Mouse (Mus musculus) spleen, adult 18-20 months (tissue): Measurements from ENCODE around the gene Syt3.

Experiments used
- DNase-seq, 2 experiments: peaks; one replicate each; pipeline ENCODE4 v3.0.0; 2022; ENCODE audit warnings: mixed read lengths in 2 of 2

The Syt3 gene

GRCm38 (mm10) chr7:44413307-44413706 is 29.4 kb downstream of the Syt3 start:
- no peak for DNase-seq

DNA sequence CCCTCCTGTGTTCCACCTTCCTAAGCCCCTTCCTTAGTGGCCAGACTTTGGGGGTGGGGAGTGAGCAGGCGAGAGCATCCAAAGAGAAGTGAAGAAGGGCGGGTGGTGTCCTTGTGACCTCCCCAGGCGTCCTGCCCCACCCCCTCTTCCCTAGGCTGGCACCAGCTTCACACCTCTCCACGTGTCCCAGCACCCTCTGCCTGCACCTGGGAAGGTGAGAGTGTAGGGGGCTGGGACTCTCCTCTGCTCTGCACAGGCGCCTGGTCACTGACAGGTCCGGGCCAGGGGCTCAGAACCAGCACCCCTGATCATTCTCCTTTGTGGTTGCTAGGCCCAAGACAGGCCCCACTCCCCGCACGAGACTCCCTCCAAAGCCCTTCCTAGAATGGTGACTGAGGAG is 43.8 kb downstream of the Syt3 start:
- DNase-seq, result no peak

DNA sequence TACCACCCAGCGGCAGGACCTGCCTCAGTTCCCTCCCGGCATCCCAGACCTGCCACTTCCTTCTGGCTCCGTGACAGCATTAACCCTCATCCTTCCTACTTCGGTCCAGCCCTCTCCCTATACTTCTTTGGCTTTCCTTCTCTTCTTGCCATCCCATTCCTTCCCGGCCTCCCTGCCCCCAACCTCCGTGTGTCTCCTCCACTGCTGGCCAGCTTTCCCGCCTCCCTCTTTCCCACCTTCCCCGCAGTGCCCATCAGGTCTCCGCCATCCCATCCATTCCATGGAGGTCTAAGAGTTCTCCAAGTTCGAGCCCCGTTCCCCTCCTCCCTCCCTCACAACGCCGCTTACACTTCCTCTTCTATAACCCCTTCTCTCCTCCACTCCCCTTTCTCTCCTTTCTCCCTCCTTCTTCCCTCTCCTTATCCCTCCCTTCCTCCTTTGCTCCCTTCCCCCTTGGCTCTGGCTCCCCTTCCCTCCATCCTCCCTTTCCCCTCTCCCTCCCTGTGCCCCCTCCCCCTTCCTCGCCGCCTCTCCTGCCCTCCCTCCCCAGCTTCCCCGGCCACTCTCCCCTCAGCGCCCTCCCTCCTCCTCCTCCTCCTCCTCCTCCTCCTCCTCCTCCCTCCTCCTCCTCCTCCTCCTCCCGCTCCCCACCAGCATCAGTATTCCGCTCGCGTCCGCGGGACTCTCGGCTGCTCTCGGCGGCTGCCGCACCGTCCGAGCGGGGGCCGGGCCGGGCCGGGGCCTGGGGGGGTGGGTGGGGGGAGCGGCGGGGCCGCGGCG is 44.5 kb downstream of the Syt3 start:
- no peak for DNase-seq

DNA sequence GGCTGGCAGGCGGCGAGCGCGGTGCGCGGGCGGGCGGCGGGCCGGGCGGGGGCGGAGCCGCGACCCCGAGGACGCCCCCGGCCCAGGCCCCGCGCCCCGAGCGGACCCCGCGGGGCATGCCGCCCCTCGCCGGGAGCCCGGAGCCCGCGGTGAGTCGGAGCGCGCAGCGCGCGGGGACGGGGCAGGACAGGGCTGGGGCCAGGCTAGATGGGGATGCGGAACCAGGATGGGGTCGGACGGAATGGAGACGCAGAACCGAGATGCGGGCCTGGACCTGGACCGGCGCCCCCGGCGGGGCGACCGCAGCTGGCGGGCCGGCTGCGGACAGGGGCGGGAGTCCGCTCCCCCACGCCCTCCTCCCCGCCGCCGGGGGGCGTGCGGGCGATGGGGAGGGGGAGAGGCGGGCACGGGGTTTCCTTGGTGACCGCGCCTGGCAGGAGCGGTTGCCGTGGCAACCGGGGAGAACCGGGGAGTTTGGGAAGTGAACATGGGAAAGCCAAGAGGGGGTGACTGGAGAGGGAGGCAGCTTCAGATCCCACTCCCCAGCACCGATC is 45.1 kb downstream of the Syt3 start, which contains the start of gene Lrrc4b:
Gene Lrrc4b (plus strand): TSS at position 51 of the 554 bp plus-strand sequence.
- no peak for DNase-seq

GRCm38 (mm10) chr7:44429534-44430488 is 45.9 kb downstream of the Syt3 start:
- no peak for DNase-seq

DNA sequence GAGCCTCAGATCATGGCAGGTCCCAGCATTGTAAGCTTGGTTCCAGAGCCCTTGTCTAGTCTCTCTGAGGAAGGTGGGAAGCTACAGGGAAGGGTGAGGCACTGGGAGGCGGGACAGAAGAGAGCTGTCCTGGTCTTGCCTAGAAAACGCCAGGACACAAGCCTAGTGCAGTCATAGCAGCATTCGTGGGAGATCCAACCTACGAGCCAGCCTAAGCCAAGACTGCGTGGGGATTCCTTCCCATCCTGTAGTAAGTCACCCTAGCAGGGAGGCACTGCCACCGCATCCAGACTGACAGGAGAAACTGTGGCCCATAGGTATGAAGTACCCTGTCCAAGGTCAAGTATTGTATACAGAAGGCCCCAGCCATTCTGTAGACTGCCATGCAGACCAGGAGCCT is 48.6 kb downstream of the Syt3 start:
- DNase-seq, result no peak

GRCm38 (mm10) chr7:44433371-44433770 is 49.5 kb downstream of the Syt3 start:
- no peak for DNase-seq

DNA sequence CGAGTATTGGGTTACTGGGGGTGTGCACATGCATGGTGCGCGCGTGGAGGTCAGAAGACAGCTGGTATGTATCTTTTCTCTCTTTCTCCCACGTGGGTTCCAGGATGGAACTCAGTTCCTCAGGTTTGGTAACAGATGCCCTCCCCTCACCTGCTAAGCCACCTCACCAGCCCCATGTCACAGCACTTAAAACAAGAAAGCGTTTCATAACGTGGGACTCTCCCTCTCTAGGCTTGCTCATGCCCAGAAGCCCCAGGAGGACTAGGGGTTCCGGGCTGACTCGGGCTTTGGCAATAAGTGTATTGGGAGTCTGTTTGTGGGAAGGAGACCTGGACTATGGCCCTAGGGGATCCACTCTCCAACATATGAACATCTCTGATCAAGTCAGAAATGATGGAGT is 50.2 kb downstream of the Syt3 start:
- DNase-seq, result no peak

GRCm38 (mm10) chr7:44435796-44436195 is 51.9 kb downstream of the Syt3 start:
- DNase-seq, result no peak

- DNase-seq, result no peak
Measured at GRCm38 (mm10) chr7:44436267-44436666, 52.4 kb downstream of the Syt3 start.

GRCm38 (mm10) chr7:44437188-44437587 is 53.3 kb downstream of the Syt3 start:
- no peak for DNase-seq

- DNase-seq, result no peak
Measured at GRCm38 (mm10) chr7:44437933-44438332, 54.0 kb downstream of the Syt3 start.

DNA sequence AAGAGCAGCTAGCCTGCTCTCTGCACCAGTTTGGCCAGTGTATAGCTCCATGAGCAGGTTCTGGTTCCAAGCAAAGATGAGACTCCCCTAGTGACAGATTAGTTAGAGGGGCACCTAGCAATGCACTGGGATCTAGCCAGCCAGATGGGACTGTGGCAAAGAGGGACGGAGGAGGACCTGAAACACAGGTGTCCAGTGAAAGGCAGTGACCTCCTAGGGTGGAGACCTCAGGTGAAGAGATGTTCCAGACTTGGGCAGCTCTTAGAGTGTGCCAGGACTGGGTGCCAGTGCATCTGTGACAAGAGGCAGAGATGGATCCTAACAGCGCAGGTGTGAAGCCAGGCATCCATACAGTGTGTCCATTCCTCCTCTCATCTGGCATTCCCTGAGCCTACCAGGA is 55.8 kb downstream of the Syt3 start:
- no peak for DNase-seq

- DNase-seq, result no peak
Measured at GRCm38 (mm10) chr7:44440479-44440878, 56.6 kb downstream of the Syt3 start.

GRCm38 (mm10) chr7:44441180-44441579 is 57.3 kb downstream of the Syt3 start:
- DNase-seq, result no peak

- no peak for DNase-seq
Measured at GRCm38 (mm10) chr7:44441648-44442109, 57.8 kb downstream of the Syt3 start.

GRCm38 (mm10) chr7:44442407-44442821 is 58.5 kb downstream of the Syt3 start:
- no peak for DNase-seq

DNA sequence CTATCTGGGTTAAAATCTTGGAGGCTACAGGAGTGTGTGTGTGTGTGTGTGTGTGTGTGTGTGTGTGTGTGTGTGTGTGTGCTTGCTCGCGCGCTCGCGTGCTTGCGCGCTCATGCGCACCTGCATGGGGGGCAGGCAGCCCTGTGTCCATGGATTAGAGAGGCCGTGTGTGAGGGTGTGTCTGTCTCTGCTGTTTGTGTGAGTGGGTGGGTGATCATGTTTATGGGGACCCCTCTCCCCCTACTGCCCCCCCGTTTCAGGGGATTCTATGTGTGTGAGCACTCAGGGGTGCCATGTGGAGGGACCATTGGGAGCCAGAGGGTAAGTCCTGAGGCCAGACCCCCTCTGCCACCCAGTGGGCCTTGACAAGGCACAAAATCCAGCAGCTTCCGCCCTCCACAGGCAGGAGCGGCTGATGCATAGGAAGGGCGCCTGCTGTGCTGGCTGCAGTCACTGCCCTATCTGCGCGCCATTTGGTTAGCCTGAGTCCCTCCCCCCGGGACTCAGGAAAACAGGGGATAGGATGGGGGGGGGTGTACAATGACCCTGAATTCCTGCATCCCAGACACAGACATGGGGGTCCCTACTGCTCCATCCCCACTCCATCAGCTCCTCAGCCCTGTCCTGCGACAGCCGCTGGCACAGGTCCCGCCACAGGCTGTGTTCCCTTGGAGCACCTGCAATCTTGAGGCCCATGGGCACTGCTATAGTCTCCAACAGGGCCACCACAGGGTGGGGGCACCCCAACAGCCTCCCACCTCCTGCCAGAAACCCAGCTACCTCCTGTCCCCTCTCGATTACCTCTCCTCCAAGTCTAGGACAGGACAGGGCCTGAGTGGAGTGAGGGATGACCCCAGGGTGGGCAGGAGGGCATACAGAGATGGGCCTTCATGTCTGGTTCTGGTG is 59.6 kb downstream of the Syt3 start:
- no peak for DNase-seq

- no peak for DNase-seq
Measured at GRCm38 (mm10) chr7:44444886-44445527, 61.1 kb downstream of the Syt3 start.

DNA sequence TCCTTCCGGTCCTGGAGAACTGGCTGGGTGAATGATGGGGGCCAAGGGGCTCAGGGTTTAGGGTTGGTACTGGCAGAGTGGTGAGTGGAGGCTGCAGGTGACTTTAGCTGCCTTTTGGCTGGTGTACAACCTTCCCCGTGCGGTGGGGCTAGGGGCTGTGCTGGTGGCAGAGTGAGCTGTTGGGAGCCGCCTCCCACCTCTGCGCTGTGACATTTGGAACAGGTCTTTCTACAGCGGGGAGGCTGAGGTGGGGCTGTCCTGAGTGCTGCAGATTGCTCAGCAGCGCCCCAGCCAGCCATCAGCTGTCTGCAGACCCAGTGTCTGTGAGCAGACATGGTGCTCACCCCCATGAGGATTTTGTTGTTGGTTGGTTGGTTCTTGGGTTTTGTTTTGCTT is 61.6 kb downstream of the Syt3 start:
- no peak for DNase-seq

DNA sequence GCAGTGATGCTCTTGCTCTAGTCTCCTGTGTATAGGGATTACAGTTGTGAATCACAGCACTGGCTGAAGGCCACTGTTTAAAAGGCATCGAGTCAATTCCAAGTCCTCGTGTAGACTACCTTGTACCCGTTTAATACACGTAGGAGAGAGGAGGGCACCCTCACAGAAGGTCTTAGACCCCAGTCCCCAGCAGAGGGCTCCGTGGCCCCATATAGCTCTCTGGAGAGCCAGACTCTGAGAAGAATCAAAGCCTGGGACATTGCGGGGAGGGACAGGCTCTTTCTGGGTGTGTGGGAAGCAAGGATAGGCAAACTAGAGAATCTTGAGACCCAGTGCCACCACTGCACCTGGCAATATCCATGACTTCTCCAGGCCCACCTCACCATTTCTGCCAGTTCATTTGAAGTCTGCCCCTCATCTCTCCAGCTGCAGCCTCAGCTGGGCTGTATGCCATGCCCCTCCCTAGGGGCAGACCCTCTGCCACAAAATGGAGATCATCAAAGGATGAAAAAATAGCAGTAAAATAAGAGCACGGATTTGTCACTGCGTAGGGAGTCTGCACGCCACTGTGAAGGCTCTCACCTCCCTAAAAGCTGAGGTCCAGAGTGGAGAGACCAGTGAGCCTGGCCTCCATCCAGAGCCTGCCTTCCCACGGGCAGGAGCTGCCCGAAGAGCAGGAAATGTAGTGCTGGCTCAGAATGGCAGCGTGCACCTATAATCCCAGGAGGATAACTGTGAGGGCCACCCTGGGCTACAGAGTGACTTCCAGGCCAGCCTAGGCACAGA is 62.4 kb downstream of the Syt3 start:
- DNase-seq, result no peak
